Mouse (Mus musculus): ENCODE measurements around the gene Hs3st5.

The Hs3st5 gene

GRCm38 (mm10) chr10:36493566-36493965 is 13.0 kb upstream of the Hs3st5 start:
- no peaks in the 10 kb centered on the region for H3K36me3 ChIP-seq (ENCODE audit: insufficient read depth, low read length)
- no peak for TF ChIP-seq POU5F1 (IDR thresholded peaks at IDR 0.05; ENCODE audit: borderline replicate concordance, low read length)
- no peak for TF ChIP-seq NANOG (IDR thresholded peaks at IDR 0.05; ENCODE audit: borderline replicate concordance, low read length)
- TF ChIP-seq CTCF (conservative IDR thresholded peaks at IDR 0.05; ENCODE audit: low read length), result no peak
- H3K4me3 ChIP-seq (replicated peaks; ENCODE audit: low read length), result no peak overlapping the region
- no peaks in the 10 kb centered on the region for H3K4me1 ChIP-seq (replicated peaks; ENCODE audit: low read depth, low read length)
- no peaks in the 10 kb centered on the region; the same call in 1 of the 2 replicates for H3K9me3 ChIP-seq (ENCODE audit: low read length)
- no peaks in the 10 kb centered on the region for H3K27me3 ChIP-seq (ENCODE audit: insufficient read depth, low read length)

- Histone ChIP-seq H3K9me3 (ENCODE audit: low read length) (no peaks in the 10 kb centered on the region), H3K27me3 (ENCODE audit: insufficient read depth, low read length) (no peaks in the 10 kb centered on the region), H3K36me3 (ENCODE audit: insufficient read depth, low read length) (no peaks in the 10 kb centered on the region), H3K4me1 (replicated peaks; ENCODE audit: low read depth, low read length) (no peaks in the 10 kb centered on the region), H3K4me3 (replicated peaks; ENCODE audit: low read length) (no peak overlapping the region)
- TF ChIP-seq CTCF (conservative IDR thresholded peaks at IDR 0.05; ENCODE audit: low read length), result no peak
- no peak for TF ChIP-seq NANOG (IDR thresholded peaks at IDR 0.05; ENCODE audit: borderline replicate concordance, low read length)
- TF ChIP-seq POU5F1 (IDR thresholded peaks at IDR 0.05; ENCODE audit: borderline replicate concordance, low read length), result no peak
These were observed 6.9 kb upstream of the Hs3st5 start for GRCm38 (mm10) chr10:36499713-36500112.

DNA sequence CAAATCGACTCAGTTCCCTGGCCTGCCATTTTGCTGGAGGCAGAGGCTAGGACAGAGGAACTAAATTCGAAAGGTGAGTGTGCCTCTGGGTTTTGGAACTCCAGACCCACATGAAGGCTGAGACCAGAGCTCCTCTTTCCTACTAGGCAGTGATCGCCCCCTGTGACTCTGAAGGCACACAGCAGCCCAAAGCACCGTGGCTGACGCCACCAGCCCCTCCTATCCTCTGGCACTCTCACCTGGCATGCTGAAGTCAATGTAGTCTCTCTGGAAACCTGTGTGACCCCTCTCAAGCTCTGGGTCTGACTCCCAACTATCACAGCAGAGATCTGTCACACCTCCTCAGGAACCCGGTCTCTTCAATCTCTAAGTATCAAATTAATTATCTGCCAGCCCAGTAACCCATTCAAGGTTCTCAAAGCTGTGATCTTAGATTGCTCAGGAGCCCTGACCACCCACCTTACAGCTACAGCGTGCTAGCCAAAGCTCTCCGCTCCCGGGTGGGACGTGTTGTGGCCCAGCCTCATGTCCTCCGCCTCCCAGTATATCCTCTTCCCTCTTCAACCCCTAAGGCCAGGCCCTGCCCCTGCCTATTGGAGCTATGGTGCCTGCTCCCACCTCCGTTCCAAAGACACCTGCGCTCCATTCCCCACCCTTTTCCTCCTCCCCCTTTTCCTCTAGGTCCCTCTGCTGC is 434 bp upstream of the Hs3st5 start:
- Histone ChIP-seq H3K4me3 (replicated peaks; ENCODE audit: low read length) (peak overlapping the region; percentile 92), H3K36me3 (ENCODE audit: insufficient read depth, low read length) (no peaks in the 10 kb centered on the region), H3K9me3 (ENCODE audit: low read length) (no peaks in the 10 kb centered on the region), H3K27me3 (ENCODE audit: insufficient read depth, low read length) (peaks cover 43% of the 10 kb centered on the region), H3K4me1 (replicated peaks; ENCODE audit: low read depth, low read length) (peaks cover 22% of the 10 kb centered on the region)
- TF ChIP-seq POU5F1 (IDR thresholded peaks at IDR 0.05; ENCODE audit: borderline replicate concordance, low read length), result no peak
- TF ChIP-seq CTCF (conservative IDR thresholded peaks at IDR 0.05; ENCODE audit: low read length), result 0 out of 2 replicates have a peak, but pooled peaks have one; percentile 7

DNA sequence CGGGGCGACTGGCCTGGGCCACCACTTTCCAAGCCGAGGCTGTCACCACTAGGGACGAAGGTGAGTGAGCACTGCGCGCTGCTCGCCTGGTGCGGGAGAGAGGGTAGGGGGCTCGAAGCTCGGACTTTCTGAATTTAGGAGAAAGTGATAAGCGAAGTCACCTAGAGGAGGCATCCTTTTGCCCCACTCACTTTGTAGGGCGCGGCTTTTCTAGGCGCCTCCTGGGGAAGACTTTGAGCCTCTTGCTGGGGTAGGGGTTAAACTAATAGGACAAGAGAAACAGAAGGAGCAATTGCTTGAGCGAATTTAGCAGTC is 899 bp downstream of the Hs3st5 start:
- no peaks in the 10 kb centered on the region for H3K36me3 ChIP-seq (ENCODE audit: insufficient read depth, low read length)
- peaks cover 25% of the 10 kb centered on the region for H3K4me1 ChIP-seq (replicated peaks; ENCODE audit: low read depth, low read length)
- H3K9me3 ChIP-seq (ENCODE audit: low read length), result no peaks in the 10 kb centered on the region
- H3K4me3 ChIP-seq (replicated peaks; ENCODE audit: low read length), result peak overlapping the region; percentile 92
- peaks cover 43% of the 10 kb centered on the region for H3K27me3 ChIP-seq (ENCODE audit: insufficient read depth, low read length)
- TF ChIP-seq CTCF (conservative IDR thresholded peaks at IDR 0.05; ENCODE audit: low read length) (no peak), POU5F1 (IDR thresholded peaks at IDR 0.05; ENCODE audit: borderline replicate concordance, low read length) (no peak), NANOG (IDR thresholded peaks at IDR 0.05; ENCODE audit: borderline replicate concordance, low read length) (no peak)

- H3K36me3 ChIP-seq (ENCODE audit: insufficient read depth, low read length), result no peaks in the 10 kb centered on the region
- H3K9me3 ChIP-seq (ENCODE audit: low read length), result no peaks in the 10 kb centered on the region
- H3K27me3 ChIP-seq (ENCODE audit: insufficient read depth, low read length), result peaks cover 43% of the 10 kb centered on the region
- peak overlapping the region; percentile 92 for H3K4me3 ChIP-seq (replicated peaks; ENCODE audit: low read length)
- TF ChIP-seq POU5F1 (IDR thresholded peaks at IDR 0.05; ENCODE audit: borderline replicate concordance, low read length) (no peak), NANOG (IDR thresholded peaks at IDR 0.05; ENCODE audit: borderline replicate concordance, low read length) (no peak), CTCF (conservative IDR thresholded peaks at IDR 0.05; ENCODE audit: low read length) (no peak)
- peaks cover 25% of the 10 kb centered on the region for H3K4me1 ChIP-seq (replicated peaks; ENCODE audit: low read depth, low read length)
These were observed 1.5 kb downstream of the Hs3st5 start for GRCm38 (mm10) chr10:36507991-36508546.

GRCm38 (mm10) chr10:36509477-36509876 is 2.9 kb downstream of the Hs3st5 start:
- no peak overlapping the region for H3K4me3 ChIP-seq (replicated peaks; ENCODE audit: low read length)

DNA sequence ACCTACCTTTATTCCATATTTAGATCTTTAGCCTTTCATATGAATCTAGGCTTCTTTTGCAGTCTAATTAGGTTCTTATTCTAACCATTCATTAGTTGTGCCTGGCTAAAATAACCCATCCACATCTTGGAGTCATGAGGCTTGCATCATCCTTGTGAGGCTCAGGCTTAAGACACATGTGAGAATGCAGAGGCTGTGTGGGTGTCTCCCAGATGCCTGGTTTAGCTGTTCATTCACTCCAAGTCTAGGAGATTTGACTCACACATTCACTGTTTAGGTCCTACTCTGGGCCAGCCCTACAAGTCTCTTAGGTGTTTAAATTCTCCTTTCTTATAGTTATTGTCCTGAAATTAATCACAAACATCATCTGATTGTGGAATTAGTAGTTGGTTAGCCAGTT is 17.3 kb downstream of the Hs3st5 start:
- no peak overlapping the region for H3K4me3 ChIP-seq (replicated peaks; ENCODE audit: low read length)
- H3K9me3 ChIP-seq (ENCODE audit: low read length), result no peaks in the 10 kb centered on the region
- H3K36me3 ChIP-seq (ENCODE audit: insufficient read depth, low read length), result no peaks in the 10 kb centered on the region
- H3K4me1 ChIP-seq (replicated peaks; ENCODE audit: low read depth, low read length), result no peaks in the 10 kb centered on the region
- H3K27me3 ChIP-seq (ENCODE audit: insufficient read depth, low read length), result no peaks in the 10 kb centered on the region
- no peak for TF ChIP-seq POU5F1 (IDR thresholded peaks at IDR 0.05; ENCODE audit: borderline replicate concordance, low read length)
- TF ChIP-seq CTCF (conservative IDR thresholded peaks at IDR 0.05; ENCODE audit: low read length), result no peak
- no peak for TF ChIP-seq NANOG (IDR thresholded peaks at IDR 0.05; ENCODE audit: borderline replicate concordance, low read length)

More at GRCm38 (mm10) chr10:36509477-36509876, 2.9 kb downstream of the Hs3st5 start:
- no peaks in the 10 kb centered on the region for H3K36me3 ChIP-seq (ENCODE audit: insufficient read depth, low read length)
- H3K27me3 ChIP-seq (ENCODE audit: insufficient read depth, low read length), result peaks cover 43% of the 10 kb centered on the region
- peaks cover 25% of the 10 kb centered on the region for H3K4me1 ChIP-seq (replicated peaks; ENCODE audit: low read depth, low read length)
- TF ChIP-seq POU5F1 (IDR thresholded peaks at IDR 0.05; ENCODE audit: borderline replicate concordance, low read length), result no peak
- no peak for TF ChIP-seq NANOG (IDR thresholded peaks at IDR 0.05; ENCODE audit: borderline replicate concordance, low read length)
- no peak for TF ChIP-seq CTCF (conservative IDR thresholded peaks at IDR 0.05; ENCODE audit: low read length)
- H3K9me3 ChIP-seq (ENCODE audit: low read length), result no peaks in the 10 kb centered on the region

DNA sequence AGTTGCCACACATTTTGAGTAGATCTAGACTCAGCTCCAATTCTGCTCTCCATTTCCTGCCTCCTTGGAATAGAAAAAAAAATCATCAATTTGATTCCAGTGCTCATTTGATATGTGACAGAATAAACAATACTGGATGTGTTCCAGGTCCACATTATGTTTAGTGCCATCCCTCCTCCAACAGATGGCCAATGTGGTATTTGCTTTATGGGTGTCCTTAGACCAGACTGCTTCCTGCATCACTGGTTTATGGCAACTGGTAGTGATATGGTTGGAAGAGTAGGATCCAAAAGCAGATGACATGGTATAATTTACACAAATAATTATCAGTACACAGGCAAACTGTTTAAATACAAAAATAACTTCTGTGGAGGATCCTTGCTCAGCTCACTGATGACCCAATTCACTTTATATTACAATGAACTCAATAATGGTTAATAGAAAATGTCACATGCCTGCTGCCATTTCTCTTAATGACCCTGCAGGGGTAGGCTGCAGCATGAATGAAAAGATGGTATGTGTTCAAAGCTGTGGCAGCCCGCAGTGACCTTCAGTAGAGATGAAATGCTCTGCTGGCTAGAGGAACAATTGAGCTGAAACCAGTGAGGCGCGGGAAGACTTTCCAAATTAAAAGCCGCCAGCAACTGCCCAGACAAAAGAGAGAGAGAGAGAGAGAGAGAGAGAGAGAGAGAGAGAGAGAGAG is 27.2 kb downstream of the Hs3st5 start:
- TF ChIP-seq NANOG (IDR thresholded peaks at IDR 0.05; ENCODE audit: borderline replicate concordance, low read length) (no peak), CTCF (conservative IDR thresholded peaks at IDR 0.05; ENCODE audit: low read length) (no peak), POU5F1 (IDR thresholded peaks at IDR 0.05; ENCODE audit: borderline replicate concordance, low read length) (no peak)
- Histone ChIP-seq H3K4me3 (replicated peaks; ENCODE audit: low read length) (no peak overlapping the region), H3K4me1 (replicated peaks; ENCODE audit: low read depth, low read length) (no peaks in the 10 kb centered on the region), H3K9me3 (ENCODE audit: low read length) (no peaks in the 10 kb centered on the region), H3K36me3 (ENCODE audit: insufficient read depth, low read length) (no peaks in the 10 kb centered on the region), H3K27me3 (ENCODE audit: insufficient read depth, low read length) (no peaks in the 10 kb centered on the region)
